Mouse (Mus musculus) left cerebral cortex, postnatal 36 days (tissue): Measurements from ENCODE around the gene Upp2. TPM values are rescaled to one million over a fixed set of nuclear protein-coding genes. Genes with fewer than 3 reads are reported as not detected.

Source experiments
- DNase-seq, 2 experiments: peaks; one replicate each; pipeline ENCODE4 v3.0.0; 2021 to 2022; ENCODE audit warnings: low spot score in 2 of 2, mixed read lengths in 1 of 2
- intact Hi-C: fragments of 180-260 bp; cut with DNase I; formaldehyde crosslinking; loops from one replicate; pipeline ENCODE4 v1.15.1; 2025
- total RNA-seq, 2 experiments: library from RNA; stranded (reverse); gene quantifications; 2 replicates each; pipeline ENCODE4 v1.2.3; 2021

Upp2 gene
- total RNA-seq, 2 experiments from 2014 or later: 28.9 to 35.9 TPM

DNA sequence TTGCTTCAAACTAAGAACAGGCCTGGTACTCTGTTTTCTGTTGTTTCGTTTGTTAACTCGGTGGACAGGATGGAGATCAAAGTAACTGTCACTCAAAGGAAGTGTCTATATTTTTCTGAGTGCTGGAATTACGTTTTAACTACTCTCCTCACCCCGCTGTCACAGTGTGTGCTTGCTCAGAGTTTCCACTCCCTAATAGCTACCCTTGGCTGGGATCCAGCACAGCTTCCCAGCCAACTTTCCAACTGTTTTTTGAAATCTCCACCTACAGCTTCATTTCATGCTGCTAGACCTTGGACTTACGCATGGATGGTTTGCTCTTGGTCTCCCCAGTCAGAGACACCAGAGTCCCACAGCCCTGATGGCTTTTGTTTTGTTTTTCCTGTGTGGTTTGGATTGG is 144.8 kb downstream of the Upp2 start:
- peak in 1 of 2 experiments; percentile 21 for DNase-seq
- intact Hi-C loops: no loop called here

DNA sequence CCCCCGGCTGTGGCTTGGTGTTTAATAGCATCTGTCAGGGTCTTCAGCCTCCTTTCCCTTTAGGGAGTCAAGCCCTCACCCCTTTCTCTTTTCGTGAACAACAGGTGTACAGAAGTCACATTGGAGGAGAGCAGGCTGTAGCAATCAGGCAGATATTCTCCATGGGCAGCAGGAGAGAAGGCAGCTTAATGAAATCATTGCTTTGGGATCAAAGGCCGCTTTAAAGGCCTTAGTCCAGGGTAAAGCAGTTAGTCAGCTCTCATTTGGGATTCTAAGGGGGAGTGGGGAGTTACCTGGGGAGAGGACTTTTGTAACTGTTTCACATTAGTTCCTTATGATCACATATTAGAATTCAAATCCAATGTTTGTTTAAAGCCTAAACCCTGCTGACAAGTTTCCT is 150.8 kb downstream of the Upp2 start:
- DNase-seq: no peak
- intact Hi-C loops: no loop called here

DNA sequence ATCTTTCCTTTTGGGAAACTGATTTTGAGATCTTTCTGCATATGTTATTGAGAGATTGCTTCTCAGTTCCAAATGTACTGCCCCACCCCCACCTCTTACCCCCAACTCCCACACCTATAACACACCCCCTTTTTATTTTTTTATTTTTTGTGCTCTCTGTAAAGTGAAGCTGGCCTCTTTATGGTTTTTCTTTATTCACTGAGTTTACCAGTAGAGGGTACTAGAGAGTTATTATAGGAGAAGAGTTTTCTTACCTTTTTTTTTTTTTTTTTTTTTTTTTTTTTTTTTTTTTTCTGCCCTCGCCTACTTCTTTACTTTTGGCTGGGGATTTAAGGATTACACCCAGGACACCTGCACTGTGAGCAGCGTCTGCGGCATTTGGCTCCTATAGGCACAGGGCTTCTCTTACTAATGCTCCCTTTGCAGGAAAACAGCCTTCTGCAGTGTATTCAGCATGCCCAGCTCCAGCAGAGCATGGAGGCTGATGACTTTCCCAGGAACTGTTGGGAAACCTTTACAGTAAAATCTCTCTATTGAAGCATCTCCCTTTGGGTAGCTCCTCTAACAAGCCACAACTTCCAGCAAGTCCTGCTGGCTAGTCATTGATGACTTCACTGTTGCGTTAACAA is 170.2 kb downstream of the Upp2 start:
- intact Hi-C loops: loop anchor here (10.0 kb wide), 1 partner anchor 697 kb away; no protein-coding TSS in a partner anchor
- DNase-seq: peak; percentile 9 to 13

DNA sequence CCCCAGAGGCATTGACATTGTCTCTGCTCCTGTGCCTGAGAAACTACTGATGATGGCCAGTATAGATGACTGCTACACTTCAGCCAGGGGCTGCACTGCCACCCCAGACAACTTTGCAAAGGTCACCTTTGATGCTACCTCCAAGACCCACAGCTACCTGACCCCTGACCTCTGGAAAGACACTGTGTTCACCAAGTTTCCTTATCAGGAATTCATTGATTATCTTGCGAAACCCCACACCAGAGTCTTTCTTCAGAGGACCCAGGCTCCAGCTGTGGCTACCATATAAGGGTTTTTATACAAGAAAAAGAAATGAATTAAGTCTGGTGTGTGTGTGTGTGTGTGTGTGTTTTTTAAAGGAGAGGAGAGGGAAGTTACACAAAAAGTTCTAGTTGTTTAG is 174.1 kb downstream of the Upp2 start:
- no peak for DNase-seq
- intact Hi-C loops: no loop called here

DNA sequence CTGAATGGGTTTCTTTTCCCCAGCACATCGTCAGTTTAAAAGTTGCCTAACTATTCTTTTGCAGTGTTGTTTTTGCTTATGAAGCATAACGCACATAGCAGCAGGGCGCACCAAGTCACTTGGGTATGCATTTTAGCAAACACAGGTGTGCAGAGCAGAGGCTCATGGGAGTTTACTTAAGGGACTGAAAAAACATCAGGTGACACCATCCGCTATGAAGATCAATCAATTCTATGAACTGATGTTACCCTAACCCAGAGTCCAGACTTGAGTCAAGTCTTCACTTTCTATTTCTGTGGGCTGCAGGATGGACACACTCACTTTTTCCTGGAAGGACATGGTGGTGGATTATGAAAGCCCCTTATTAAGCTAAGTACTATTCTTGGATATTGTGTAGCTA is 174.9 kb downstream of the Upp2 start:
- DNase-seq: no peak
- intact Hi-C loops: no loop called here

DNA sequence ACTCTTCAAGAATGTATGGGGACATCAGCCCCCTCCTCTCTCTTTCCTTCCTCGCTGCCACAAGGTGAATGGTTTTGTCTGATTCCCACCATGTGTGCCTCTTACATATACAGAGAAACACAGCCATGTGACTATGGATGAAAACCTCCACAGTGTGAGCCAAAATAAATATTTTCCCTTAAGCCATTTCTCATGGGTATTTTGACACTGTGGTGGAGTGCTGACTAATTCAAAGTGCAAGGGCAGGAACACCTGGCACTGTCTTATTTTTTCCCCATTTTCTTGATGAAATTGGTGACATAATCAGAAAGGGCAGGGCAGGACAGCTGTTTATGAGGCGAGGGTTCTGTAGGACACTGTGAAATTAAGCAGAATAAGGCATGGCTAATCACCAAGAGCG is 176.3 kb downstream of the Upp2 start:
- intact Hi-C loops: no loop called here
- DNase-seq: no peak

DNA sequence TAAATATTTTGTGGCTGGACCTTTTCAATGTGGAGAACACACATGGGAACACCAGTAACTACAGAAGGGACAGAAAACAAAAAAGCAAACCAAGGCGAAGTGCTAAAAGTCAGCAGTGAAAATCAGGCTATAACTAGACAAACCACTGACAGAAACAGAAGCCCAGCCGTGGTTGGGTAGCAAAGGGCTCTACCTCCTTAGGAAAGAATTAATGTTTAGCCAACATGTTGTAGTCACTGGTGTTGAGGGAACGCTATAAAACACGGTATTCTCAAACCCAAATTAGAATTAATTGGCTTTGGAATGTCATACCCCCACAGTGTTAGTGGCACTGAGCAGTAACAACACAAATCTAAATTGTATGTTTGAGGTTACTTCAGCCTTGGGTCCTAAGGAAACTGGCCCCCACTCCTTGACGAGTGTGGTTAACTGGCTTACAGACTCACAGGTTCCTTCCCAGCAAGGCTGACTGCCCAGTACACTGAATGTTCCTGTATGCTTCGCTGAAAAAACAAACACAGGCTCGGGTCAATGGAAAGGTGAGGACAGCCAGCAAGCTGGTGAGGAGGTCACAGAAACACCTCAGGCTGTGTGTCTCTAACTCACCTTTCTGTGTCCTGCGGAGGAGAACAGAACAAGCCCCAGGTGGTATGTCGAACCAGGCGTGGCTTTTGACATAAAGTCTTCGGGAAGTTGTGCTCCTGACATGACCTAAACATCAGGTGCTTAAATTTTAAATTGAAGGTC is 180.6 kb downstream of the Upp2 start:
- intact Hi-C loops: no loop called here
- no peak for DNase-seq

DNA sequence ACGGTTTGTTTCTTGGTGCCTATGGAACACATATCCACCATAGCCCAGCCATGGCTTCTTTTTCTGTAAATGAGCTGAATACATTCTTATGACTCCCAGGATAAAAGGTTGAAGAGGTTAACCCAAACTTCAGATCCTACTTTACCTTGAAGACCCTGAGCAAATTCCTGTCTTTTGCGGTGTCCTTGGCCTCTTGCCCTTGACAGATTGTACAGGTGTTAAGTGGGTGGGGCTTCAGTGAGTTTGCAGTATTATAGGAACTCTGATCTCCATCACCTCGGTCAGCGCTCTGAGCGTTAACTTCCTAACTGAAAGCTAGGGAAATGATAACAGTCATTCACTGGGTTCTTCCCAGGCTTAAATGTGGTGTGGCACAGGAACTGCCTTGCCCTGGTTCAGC is 181.2 kb downstream of the Upp2 start:
- intact Hi-C loops: no loop called here
- DNase-seq: no peak

DNA sequence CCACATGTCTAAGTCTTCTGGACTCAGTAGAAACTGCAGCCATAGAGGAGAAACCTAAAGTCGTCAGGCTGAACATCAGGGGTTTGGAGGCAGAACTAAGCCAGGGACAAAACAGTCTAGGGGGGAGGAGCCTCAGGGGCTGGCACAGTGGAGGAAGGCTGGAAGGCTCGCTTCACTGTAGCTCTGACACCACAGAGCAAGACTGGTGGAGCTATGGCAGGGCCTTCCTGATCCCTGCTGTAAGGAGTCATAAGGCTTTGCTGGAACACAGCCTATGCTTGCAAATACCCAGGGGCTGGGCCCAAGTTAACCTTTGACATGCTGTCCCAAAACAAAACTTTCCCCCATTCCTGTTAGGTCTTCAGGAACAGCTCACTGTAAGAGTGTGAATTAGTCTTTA is 185.8 kb downstream of the Upp2 start:
- intact Hi-C loops: no loop called here
- no peak for DNase-seq

DNA sequence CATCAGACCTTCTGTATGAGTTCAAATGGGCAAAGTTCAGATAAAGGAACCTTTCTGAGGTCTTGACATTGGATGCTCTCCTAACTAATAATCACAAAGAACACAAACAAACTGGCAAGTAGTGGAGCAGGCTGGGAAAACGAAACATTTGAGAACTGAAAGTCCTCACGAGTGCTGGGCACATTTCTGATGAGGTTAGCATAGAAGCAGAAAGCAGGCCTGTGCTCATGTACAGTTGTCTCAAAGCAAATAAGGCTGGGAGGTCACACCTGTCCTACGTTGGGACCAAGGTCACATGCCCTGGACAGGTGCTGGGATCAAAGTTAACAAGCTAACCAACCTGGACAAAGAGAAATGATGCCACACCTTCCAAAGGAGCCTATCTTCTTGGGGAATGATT is 187.6 kb downstream of the Upp2 start:
- intact Hi-C loops: no loop called here
- no peak for DNase-seq

DNA sequence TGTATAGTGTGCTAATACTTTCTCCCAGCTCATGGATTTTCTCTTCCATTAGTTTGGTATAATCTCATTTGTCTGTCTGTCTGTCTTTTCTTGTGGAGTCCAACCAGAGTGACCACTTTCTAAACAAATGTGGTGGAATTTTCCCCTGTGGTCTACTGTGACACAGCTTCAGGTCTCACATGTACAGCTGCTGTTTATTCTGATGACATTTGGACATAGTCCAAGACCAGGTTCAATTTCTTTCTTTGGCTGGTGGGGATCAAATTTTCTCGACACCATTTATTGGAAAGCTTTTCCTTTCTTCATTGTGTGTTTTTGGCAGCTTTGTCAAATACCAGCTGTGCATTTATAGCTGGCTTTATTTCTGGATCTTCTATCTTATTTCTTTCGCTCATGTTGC is 191.0 kb downstream of the Upp2 start:
- DNase-seq: no peak
- intact Hi-C loops: no loop called here

DNA sequence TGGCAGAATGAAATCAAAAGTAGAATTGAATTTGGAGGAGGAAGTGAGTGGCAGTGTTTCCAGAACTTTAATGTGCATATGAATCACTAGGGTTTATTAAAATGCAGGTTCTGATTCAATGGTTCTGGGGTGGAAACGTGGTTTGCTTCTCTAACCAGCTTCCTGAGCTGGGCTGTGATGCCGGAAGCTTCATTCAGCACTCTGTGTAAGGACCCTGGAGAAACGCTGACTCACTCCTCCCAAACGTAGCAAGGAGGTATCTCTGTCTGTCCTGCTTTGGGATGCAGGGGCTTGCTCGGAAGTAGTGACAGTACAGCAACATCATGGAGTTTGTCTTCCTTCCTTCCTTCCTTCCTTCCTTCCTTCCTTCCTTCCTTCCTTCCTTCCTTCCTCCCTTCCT is 192.6 kb downstream of the Upp2 start:
- DNase-seq: no peak
- intact Hi-C loops: no loop called here

DNA sequence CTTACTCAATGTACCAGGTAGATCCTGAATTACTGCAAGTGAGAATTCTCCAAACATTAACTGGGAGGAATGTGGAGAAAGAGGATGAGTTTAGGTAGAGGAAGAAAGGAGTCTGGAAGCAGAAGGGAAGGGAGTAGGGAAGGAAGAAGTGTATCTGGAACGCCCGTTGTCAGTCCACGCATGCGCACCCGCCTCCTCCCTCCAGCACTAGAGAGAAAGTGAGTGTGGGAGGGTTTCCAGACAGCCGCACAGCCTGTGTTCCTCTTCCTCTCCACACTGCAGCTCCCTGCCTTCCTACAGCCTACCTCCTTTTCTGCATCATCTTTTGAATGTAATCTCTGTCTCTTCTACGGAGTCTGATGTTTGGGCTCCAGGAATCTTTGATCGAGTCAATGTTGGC is 198.0 kb downstream of the Upp2 start:
- DNase-seq: peak; percentile 65 to 67
- intact Hi-C loops: no loop called here

DNA sequence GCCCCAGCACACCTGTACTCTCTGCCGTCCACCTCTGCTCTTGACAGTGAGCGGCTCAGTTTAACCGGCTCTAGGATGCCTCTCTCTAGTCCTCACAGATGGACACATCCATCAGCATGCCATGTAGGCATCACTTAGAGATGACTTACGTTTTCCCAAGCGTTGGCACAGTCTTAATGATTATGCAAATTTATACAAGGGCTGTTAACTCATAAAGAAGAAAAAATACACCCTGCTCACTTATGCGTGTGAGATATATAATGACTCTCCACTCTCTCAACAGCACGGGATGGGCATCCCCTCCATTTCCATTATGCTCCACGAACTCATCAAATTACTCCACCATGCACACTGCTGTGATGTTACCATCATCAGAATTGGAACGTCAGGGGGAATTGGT is 206.7 kb downstream of the Upp2 start:
- no peak for DNase-seq
- intact Hi-C loops: no loop called here

DNA sequence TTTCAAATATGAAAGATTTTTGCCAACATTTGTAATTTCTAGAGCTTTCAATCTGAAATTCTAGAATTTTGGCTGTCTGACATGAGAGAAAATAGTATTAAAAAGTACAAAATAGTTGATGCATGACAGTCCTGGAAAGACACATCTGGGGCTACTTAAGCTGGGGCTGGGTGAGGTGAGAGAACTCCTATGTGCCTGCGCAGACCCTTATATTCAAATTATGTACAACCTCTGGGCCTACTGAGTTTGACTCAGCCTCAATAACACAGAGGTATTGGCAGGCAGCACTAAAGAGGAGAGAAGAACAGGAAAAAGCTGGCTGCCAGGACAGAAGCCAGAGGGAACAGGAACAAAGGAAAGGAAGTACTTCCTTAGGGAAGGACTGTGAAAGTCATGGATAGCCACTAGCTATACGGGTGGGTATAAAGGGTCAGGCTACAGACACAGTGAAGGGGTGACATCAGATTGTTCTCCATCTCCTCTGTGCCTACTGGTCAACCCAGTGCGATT is 211.9 kb downstream of the Upp2 start:
- DNase-seq: no peak
- intact Hi-C loops: no loop called here

DNA sequence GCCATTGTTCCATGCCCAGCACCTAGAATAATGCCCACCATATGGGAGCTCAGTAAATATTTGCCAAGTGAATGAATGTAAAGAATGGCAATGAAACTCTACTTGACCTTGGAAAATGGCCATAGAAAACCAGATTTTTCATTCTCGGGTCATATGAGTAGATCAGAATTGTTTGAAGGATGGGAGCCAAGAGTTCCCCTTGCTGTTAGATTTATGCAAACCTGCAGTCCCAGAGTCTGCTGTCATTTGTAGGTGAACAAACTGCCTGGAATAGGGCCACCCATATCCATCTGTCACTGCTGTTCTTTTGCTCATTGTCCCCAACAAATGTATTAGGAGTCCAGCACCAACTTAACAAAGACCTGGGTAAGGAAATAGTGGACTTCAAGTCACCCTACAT is 216.4 kb downstream of the Upp2 start:
- DNase-seq: no peak
- intact Hi-C loops: no loop called here

DNA sequence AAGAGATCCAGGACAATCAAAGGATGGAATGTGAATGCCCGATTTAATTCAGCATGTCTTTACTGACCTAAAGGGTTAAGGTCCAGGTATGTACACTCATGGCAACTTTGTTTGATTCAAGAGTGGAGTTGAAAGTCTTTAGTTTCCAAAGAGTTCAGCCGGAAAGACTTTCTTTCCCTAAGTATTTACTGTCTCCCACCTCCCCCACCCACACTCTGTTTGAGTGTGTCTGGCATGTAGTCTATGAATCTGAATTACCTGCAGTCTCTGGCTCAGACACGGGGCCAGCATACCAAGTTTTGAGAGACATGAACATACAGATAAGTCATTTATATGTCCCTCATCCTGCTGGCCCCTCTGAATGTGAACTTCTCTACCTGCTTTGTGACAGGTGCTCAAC is 219.1 kb downstream of the Upp2 start:
- no peak for DNase-seq
- intact Hi-C loops: no loop called here

DNA sequence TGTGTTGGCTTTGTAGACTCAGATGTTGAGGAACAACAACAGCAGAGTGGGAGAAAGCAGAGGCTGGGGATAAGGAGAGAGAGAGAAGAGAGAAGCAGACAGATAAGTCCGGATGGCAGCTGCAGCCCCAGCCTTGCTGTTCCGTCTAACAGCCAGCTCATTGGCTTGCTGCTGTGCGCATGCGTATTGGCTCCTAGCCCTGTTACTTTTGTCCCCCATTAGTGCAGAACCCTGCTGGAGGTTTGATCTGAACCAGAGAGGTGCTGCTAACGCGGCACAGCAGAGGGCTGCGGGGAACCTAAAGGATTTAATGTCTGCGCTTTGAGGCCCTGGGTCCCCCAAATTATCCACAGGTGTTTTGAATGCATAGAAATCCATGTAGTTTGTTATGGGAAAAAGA is 219.6 kb downstream of the Upp2 start:
- intact Hi-C loops: no loop called here
- no peak for DNase-seq

DNA sequence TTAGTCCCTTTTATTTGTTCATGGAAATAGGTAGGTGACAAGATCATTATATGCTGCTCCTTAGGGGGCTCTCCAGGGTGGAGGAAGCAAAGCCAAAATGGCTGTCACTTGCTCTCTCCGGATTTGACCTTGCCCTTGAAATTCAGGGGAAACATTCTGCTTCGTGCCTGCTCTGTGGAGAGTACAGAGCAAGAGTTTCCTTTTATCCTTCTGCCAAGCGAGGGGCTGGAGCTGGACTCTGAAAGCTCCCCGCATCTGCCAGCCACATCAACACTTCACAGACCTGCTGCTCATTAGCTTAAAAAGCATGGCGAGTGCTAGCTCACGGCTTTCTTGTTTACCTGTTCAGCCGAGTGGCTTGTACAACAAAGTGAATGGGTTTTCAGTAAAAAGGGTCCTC is 220.3 kb downstream of the Upp2 start:
- no peak for DNase-seq
- intact Hi-C loops: no loop called here

DNA sequence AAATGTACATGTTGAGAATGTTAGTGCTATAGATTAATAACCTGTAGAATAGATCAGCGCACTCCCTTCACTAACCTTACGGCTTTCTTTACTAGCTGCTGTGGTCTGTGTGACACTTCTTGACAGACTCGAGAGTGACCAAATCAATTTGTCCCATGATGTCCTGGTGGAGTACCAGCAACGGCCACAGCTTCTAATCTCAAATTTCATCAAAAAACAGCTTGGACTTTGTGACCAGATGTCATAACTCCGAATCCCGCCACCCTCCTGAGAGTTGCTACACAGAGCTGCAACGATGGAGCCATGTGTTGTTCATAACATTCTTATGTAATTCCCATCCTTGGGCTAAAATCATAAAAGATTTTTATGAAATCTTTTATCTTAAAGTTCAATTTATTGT is 222.8 kb downstream of the Upp2 start:
- intact Hi-C loops: no loop called here
- no peak for DNase-seq

DNA sequence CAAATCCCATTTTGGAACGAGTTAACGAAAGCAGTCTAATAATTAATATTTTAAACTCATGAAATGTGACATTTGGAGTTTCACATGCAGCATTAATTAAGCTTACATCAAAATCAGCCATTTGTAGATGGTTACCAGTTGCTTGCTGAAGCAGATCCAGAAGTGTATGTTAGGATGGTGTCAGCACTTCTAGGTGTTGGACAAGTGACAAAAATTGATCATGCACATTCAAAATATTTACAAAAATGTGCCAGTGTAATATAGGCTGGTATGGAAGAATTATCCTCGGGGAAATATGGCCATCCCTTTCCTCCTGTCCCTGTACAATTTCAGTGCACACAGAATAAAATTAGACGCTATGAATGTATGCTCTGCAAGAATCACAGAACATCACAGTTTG is 223.3 kb downstream of the Upp2 start:
- DNase-seq: no peak
- intact Hi-C loops: no loop called here

DNA sequence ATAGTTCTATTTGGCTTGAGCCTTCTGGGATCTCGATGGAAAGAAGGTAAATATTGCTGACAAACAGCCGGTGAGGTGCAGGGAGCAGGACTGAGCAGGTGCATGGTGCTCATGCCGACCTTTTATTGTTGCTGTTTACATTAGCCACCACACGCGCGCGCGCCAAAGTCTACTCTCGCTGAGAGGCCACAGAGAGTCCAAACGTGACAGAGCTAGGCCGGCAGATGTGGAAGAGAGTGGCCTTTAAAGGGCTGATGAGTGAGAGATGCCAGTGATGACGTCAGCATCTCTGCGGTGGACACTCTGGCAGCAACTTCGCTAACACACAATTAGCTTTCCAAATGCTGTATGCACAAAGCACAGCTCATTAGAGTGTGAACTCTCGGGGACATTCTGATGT is 227.4 kb downstream of the Upp2 start:
- intact Hi-C loops: no loop called here
- DNase-seq: no peak
